Mouse (Mus musculus): ENCODE results near the gene March10. TPM values are rescaled to one million over a fixed set of nuclear protein-coding genes. Genes with fewer than 3 reads are reported as not detected.

Gene March10
- polyA plus RNA-seq, 1 experiment, result not detected

GRCm38 (mm10) chr11:105445741-105446140 lies 10.8 kb downstream of the March10 start:
- H3K27me3 ChIP-seq (ENCODE audit: control insufficient read depth, insufficient read depth, low read length), result no peaks in the 10 kb centered on the region
- H3K4me1 ChIP-seq (ENCODE audit: control insufficient read depth, insufficient read depth, insufficient read length, low read length), result no peaks in the 10 kb centered on the region
- TF ChIP-seq CTCF (IDR thresholded peaks at IDR 0.05; ENCODE audit: extremely low read depth, insufficient read length, insufficient replicate concordance, low read depth, low read length) (no peak), POLR2A (IDR thresholded peaks at IDR 0.05; ENCODE audit: low read depth, low read length) (no peak)
- H3K4me3 ChIP-seq (ENCODE audit: low read depth, low read length), result no peak overlapping the region
- 71% methylated on average over 5 of the region's 5 CpGs for WGBS
- H3K36me3 ChIP-seq (ENCODE audit: control insufficient read depth, insufficient read depth, low read length), result no peaks in the 10 kb centered on the region
- H3K27ac ChIP-seq (ENCODE audit: insufficient read depth, low read depth, low read length), result no peak overlapping the region

DNA sequence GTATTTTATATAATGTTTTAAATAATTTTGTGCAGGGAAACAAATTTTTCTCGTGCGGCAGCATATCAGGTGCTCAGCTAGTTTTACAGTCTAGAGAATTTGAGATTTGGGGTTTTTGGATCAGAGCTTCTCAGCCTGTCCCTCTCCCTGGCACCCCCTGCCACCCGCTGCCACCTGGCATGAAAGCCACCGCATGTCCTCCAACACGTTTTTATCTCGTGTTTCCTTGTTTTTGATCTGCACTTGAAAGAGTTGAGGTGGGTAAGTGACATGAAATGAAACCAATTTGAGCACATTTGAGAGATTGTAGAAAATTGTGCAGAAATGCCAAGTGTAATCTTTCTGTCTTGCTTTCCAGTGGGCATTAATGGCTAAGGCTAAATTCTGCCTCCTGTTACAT lies 11.6 kb downstream of the March10 start:
- Histone ChIP-seq H3K36me3 (ENCODE audit: control insufficient read depth, insufficient read depth, low read length) (no peaks in the 10 kb centered on the region), H3K4me3 (ENCODE audit: low read depth, low read length) (no peak overlapping the region), H3K4me1 (ENCODE audit: control insufficient read depth, insufficient read depth, insufficient read length, low read length) (no peaks in the 10 kb centered on the region), H3K27ac (ENCODE audit: insufficient read depth, low read depth, low read length) (no peak overlapping the region), H3K27me3 (ENCODE audit: control insufficient read depth, insufficient read depth, low read length) (no peaks in the 10 kb centered on the region)
- WGBS, result 54% methylated on average over 6 of the region's 6 CpGs
- TF ChIP-seq POLR2A (IDR thresholded peaks at IDR 0.05; ENCODE audit: low read depth, low read length) (no peak), CTCF (IDR thresholded peaks at IDR 0.05; ENCODE audit: extremely low read depth, insufficient read length, insufficient replicate concordance, low read depth, low read length) (no peak)

DNA sequence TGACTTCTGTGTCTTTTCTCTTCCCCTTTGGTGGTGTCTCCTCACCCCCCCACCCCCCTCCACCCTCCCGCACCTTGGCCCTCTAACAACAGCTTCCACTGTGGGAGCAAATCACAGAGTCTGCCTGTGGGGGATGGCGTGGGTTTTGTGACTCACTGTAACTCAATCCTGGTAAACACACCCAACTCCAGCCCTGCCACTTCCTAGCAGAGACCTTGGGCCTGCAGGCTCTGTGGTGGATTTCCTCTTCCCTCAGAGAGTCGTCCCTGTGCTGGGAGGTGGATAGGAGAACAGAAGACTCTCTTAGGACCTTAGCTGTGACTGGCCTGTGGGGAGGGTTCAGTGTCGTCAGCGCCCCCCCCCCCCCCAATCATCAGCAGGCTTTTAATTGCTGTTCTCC lies 13.0 kb downstream of the March10 start:
- no peaks in the 10 kb centered on the region for H3K4me1 ChIP-seq (ENCODE audit: control insufficient read depth, insufficient read depth, insufficient read length, low read length)
- no peaks in the 10 kb centered on the region for H3K27me3 ChIP-seq (ENCODE audit: control insufficient read depth, insufficient read depth, low read length)
- H3K27ac ChIP-seq (ENCODE audit: insufficient read depth, low read depth, low read length), result no peak overlapping the region
- no peaks in the 10 kb centered on the region for H3K36me3 ChIP-seq (ENCODE audit: control insufficient read depth, insufficient read depth, low read length)
- no peak overlapping the region for H3K4me3 ChIP-seq (ENCODE audit: low read depth, low read length)
- WGBS, result 35% methylated on average over 5 of the region's 5 CpGs
- TF ChIP-seq CTCF (IDR thresholded peaks at IDR 0.05; ENCODE audit: extremely low read depth, insufficient read length, insufficient replicate concordance, low read depth, low read length) (no peak), POLR2A (IDR thresholded peaks at IDR 0.05; ENCODE audit: low read depth, low read length) (no peak)

DNA sequence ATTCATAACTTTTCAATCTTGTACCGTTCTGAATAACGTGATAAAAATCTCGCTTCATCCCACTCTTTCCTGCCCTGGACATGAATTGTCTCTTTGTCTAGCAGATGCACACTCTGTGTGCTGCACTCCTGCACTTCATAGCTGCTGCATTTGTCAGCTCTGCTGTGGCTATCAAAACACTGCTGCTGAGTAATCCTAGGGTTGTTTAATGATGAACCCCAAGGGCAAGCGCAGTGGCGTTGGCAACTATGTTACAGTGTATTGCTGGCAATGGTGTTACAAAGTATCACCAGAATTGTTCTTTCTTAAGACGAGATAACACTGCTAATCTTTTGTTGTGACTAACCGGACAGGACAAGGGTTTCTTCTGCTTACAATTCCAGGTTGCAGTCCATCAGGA lies 16.7 kb downstream of the March10 start:
- 50% methylated on average over 7 of the region's 7 CpGs for WGBS
- no peak overlapping the region for H3K27ac ChIP-seq (ENCODE audit: insufficient read depth, low read depth, low read length)
- TF ChIP-seq POLR2A (IDR thresholded peaks at IDR 0.05; ENCODE audit: low read depth, low read length) (no peak), CTCF (IDR thresholded peaks at IDR 0.05; ENCODE audit: extremely low read depth, insufficient read length, insufficient replicate concordance, low read depth, low read length) (no peak)
- no peaks in the 10 kb centered on the region for H3K27me3 ChIP-seq (ENCODE audit: control insufficient read depth, insufficient read depth, low read length)
- H3K36me3 ChIP-seq (ENCODE audit: control insufficient read depth, insufficient read depth, low read length), result no peaks in the 10 kb centered on the region
- H3K4me1 ChIP-seq (ENCODE audit: control insufficient read depth, insufficient read depth, insufficient read length, low read length), result no peaks in the 10 kb centered on the region
- no peak overlapping the region for H3K4me3 ChIP-seq (ENCODE audit: low read depth, low read length)

DNA sequence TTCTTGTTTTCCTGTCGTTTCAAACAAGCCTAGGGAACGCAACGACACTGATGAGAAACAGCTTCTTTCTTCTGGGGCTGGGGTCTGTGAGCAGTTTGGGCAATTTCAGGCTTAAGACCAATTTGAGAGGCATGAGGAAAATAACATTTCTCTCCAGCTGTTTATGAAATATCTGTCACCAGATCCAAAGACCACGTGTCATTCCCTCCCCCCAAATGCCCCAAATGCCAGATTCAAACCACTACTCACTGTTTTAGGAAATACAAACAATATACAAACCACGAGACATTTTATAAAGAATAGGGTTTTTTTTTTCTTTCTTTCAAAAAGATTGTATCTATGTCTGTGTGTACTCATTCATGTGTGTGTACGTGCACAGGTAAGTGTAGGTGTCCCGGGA lies 17.6 kb downstream of the March10 start:
- no peak overlapping the region for H3K27ac ChIP-seq (ENCODE audit: insufficient read depth, low read depth, low read length)
- WGBS, result 77% methylated on average over 7 of the region's 7 CpGs

GRCm38 (mm10) chr11:105426441-105426840 lies 30.1 kb downstream of the March10 start:
- no peaks in the 10 kb centered on the region for H3K36me3 ChIP-seq (ENCODE audit: control insufficient read depth, insufficient read depth, low read length)
- TF ChIP-seq POLR2A (IDR thresholded peaks at IDR 0.05; ENCODE audit: low read depth, low read length) (no peak), CTCF (IDR thresholded peaks at IDR 0.05; ENCODE audit: extremely low read depth, insufficient read length, insufficient replicate concordance, low read depth, low read length) (no peak)
- no peak overlapping the region for H3K4me3 ChIP-seq (ENCODE audit: low read depth, low read length)
- no peaks in the 10 kb centered on the region for H3K27me3 ChIP-seq (ENCODE audit: control insufficient read depth, insufficient read depth, low read length)
- no peak overlapping the region for H3K27ac ChIP-seq (ENCODE audit: insufficient read depth, low read depth, low read length)
- 51% methylated on average over 5 of the region's 5 CpGs for WGBS
- H3K4me1 ChIP-seq (ENCODE audit: control insufficient read depth, insufficient read depth, insufficient read length, low read length), result no peaks in the 10 kb centered on the region

More for the DNA sequence above, 17.6 kb downstream of the March10 start:
- Histone ChIP-seq H3K4me1 (ENCODE audit: control insufficient read depth, insufficient read depth, insufficient read length, low read length) (no peaks in the 10 kb centered on the region), H3K27me3 (ENCODE audit: control insufficient read depth, insufficient read depth, low read length) (no peaks in the 10 kb centered on the region), H3K36me3 (ENCODE audit: control insufficient read depth, insufficient read depth, low read length) (no peaks in the 10 kb centered on the region), H3K4me3 (ENCODE audit: low read depth, low read length) (no peak overlapping the region)
- no peak for TF ChIP-seq CTCF (IDR thresholded peaks at IDR 0.05; ENCODE audit: extremely low read depth, insufficient read length, insufficient replicate concordance, low read depth, low read length)
- no peak for TF ChIP-seq POLR2A (IDR thresholded peaks at IDR 0.05; ENCODE audit: low read depth, low read length)

- H3K27ac ChIP-seq (ENCODE audit: insufficient read depth, low read depth, low read length), result no peak overlapping the region
- 43% methylated on average over 4 of the region's 4 CpGs for WGBS
- no peaks in the 10 kb centered on the region for H3K4me1 ChIP-seq (ENCODE audit: control insufficient read depth, insufficient read depth, insufficient read length, low read length)
- TF ChIP-seq CTCF (IDR thresholded peaks at IDR 0.05; ENCODE audit: extremely low read depth, insufficient read length, insufficient replicate concordance, low read depth, low read length) (no peak), POLR2A (IDR thresholded peaks at IDR 0.05; ENCODE audit: low read depth, low read length) (no peak)
- H3K27me3 ChIP-seq (ENCODE audit: control insufficient read depth, insufficient read depth, low read length), result no peaks in the 10 kb centered on the region
- no peak overlapping the region for H3K4me3 ChIP-seq (ENCODE audit: low read depth, low read length)
- H3K36me3 ChIP-seq (ENCODE audit: control insufficient read depth, insufficient read depth, low read length), result no peaks in the 10 kb centered on the region
Observed at GRCm38 (mm10) chr11:105424643-105425042, 31.9 kb downstream of the March10 start.

All from small intestine, adult 2 months (tissue).